Mouse (Mus musculus): ENCODE results near the gene Hist1h2bg.
"Not testable (repeated sequence)": the region's sequence is repeated elsewhere in the genome, so short reads cannot be mapped to it uniquely, and the experiment has no call there.

DNA sequence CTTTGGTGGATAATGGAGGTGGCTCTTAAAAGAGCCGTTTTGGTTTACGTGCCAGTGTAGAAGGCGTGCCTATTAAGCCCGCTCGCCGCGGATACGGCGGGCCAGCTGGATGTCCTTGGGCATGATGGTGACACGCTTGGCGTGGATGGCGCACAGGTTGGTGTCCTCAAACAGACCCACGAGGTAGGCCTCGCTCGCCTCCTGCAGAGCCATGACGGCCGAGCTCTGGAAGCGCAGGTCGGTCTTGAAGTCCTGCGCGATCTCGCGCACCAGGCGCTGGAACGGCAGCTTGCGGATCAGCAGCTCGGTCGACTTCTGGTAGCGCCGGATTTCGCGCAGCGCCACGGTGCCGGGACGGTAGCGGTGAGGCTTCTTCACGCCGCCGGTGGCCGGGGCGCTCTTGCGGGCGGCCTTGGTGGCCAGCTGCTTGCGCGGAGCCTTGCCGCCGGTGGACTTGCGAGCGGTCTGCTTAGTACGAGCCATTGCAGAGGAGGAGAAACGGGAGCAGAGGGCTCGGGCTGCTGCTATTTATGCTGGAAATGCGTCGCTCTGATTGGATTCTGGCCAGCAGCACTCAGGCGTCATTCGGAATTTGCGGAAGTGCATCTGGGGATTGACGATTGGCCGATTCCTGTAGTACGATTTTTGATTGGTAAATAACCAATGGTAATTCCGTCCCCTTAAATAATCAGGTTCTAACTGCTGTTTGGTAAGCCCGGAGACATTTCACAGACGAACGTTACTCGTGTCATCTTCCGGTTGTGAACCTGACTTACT, 9.1 kb upstream of the Hist1h2bg start, which contains the start of gene Hist1h3e:
- TF ChIP-seq POLR2A (IDR thresholded peaks at IDR 0.05; ENCODE audit: borderline replicate concordance, extremely low read depth, insufficient read depth, insufficient read length, poor library complexity, severe bottlenecking) = peak; percentile 75
- not testable (repeated sequence) for TF ChIP-seq CTCF (IDR thresholded peaks at IDR 0.05; ENCODE audit: borderline replicate concordance, extremely low read depth, insufficient read depth, insufficient read length)

Data from brain, embryonic 14.5 days (tissue).